Mouse (Mus musculus) CD4-positive, CD25-positive, alpha-beta regulatory T cell, adult 4 months (primary cell): ENCODE results near the gene Lrrc41. TPM values are rescaled to one million over a fixed set of nuclear protein-coding genes. Genes with fewer than 3 reads are reported as not detected.

Experiments used
- ATAC-seq: one replicate; pipeline ENCODE4 v1.8.0; 2017
- polyA plus RNA-seq, 2 experiments: library from polyadenylated mRNA; unstranded; fragments of 100-300 nt; shearing (Covaris generic); gene quantifications; one replicate each; pipeline ENCODE4 v1.2.1; 2017

The Lrrc41 gene
- polyA plus RNA-seq, 2 experiments from 2014 or later = 15.7 to 21.8 TPM

DNA sequence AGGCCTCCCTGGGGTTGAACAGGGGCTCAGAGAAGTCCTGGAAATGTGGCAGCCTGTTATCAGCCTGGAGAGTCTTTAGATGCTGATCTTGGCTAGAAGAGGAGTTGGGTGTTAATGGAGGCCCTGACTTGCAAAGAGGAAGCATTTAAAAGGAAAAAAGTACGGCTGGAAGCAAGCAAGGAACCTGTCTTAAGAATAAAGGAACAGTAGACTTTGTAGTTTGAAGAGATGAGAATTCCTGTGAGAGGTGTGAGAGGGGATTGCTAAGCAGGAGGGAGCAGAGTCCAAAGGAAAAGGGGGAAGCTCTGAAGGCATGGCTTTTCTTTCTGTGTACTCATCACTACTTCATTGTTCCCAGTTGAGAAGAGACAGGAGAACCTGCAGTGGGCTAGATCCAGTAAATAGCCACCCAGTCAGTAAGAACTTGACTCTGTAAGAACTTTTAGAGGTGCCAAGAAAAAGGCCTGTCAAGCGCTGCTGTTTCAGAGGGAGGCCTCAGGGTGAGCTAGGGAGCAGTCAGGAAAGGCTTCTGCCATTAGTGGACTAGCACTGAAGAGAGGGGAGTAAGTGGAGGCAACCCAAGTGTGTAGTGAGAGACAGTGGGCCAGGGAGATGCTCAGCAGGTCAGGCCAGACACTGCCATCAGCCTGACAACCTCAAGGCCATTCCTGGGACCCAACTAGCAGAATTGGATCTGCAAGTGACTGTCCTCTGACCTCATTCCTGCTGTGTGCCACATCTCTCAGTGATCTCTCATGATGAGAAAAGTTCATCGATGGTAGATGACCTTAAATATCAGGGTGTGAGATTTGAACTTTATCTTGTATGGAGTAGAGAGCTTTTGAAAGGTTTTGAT lies 2.4 kb downstream of the Lrrc41 start:
- no peak for ATAC-seq

DNA sequence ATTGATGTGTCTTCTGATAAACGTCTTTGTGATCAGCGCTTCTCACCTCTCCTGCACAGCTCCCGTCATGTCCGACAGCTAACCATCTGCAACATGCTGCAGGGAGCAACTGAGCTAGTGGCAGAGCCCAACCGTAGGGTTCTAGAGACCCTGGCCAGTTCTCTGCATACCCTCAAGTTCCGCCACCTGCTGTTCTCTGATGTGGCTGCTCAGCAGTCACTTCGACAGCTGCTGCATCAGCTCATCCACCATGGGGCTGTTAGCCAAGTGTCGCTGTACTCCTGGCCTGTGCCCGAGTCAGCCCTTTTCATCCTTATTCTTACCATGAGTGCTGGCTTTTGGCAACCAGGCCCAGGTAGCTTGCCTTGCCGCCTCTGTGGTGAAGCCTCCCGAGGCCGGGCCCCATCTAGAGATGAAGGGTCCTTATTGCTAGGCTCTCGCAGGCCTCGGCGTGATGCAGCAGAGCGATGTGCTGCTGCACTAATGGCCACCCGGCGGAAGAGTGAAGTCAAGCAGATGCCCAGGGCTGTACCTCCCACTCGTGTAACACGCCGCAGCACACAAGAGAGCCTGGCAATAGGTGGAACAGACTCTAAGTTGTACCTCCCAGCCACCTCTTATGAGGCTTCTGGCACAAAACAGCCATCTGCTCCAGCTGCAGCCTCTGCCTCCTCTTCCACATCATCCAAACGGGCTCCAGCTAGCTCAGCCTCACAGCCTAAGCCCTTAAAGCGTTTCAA lies 13.6 kb downstream of the Lrrc41 start:
- ATAC-seq = no peak

DNA sequence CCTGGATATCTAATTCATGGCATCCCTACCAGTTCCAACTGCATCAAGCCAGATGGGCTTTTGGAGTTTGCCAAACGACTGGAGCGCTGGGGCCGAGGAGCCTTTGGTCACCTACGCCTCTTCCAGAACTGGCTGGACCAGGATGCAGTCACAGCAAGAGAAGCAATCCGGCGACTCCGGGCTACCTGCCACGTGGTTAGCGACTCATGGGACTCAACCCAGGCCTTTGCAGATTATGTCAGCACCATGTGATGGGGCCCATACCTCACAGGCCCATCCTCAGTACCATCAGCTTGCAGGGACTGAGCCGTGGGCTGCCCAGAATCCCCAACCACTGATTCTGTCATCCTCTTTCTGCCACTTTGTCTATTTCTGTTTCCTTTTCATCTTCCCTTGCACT lies 21.2 kb downstream of the Lrrc41 start:
- no peak for ATAC-seq

DNA sequence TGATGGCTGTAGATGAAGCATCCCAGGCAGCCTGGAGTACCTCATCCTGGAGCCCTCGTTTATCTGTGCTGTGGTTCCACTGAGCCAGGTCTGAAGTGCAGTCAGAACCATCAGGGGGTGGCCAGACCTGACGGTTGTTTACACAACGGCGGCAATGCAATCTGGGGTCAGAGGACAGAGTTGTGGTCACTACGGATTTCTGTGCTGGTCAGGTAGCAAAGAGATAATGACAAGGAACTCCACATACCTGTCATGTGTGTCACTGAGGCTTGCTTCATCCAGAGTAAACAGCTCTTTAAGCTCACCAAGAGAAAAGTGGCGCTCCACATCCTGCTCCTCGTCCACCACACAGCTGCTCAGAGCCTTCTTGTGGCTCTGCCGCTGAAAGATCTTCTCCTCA lies 22.1 kb downstream of the Lrrc41 start:
- no peak for ATAC-seq

DNA sequence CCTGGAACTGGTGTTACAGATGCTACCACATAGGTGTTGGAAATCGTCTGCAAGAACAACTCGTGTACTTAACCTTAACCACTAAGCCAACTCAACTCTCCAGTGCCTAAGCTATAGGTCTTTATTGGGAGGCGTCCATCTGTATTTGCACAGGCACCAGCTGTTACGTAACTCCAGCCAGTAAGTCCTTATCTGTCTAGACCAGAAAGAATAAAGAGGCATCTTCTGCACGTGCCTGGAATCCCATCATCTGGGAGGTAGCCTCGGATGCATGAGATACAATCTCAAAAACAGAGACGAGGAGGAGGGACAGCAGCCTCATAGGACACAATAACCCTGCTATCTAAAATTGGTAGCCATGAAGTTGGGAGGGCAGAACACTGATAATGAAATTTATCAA lies 25.9 kb downstream of the Lrrc41 start:
- ATAC-seq = no peak

DNA sequence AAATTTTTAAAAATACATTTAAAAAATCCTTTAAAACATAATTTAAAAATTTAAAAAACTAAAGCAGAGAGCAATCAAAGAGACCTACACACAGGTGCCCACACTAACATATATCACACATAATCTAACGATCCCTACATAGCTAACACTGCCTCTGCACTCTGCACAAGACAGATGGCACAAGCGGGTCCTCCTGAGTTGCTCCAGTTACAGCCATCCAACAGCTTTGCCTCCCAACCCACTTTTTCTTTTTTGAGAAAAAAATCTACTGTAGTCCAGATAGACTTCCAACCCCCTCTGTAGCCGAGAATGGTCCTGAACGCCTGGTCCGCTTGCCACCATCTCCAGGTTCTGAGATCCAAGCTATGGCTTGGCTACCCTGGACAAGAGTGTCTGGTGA lies 30.2 kb downstream of the Lrrc41 start:
- ATAC-seq = no peak

DNA sequence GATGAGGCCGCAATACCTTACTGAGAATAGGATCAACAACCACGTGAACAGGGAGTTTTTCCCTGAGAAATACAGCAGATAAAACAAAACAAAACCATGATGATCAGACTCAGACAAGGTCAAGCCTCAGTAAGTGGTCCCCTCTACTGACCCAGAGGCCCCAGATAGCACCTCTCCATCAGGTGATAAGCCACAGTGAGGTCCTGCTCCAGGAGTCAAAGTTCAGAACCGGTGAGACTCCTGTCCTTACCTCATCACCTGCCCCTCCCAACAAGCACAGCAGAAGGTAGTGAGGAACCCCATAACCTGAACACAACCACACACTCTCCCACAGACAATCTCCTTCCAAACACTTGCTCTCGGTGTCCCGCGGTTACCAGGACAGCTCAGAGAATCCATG lies 35.6 kb downstream of the Lrrc41 start:
- ATAC-seq = no peak

DNA sequence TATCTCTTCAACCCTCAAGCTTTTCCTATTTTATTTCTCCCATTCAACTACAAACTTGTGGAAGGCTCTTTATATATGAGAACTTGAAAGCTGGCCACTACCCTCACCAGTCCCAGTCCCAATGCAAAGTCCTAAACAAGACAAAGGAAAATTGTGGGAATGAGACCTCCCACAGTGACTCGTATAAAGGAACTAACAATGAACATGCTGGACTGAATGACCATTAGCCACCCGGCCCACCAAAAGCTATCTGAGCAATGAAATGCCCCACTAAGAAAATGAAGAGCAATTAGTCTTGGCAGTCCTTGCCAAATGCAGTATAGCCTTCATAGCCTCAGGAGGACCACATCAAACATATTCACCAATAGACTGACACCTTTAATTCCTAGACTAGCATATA lies 36.4 kb downstream of the Lrrc41 start:
- ATAC-seq = no peak

DNA sequence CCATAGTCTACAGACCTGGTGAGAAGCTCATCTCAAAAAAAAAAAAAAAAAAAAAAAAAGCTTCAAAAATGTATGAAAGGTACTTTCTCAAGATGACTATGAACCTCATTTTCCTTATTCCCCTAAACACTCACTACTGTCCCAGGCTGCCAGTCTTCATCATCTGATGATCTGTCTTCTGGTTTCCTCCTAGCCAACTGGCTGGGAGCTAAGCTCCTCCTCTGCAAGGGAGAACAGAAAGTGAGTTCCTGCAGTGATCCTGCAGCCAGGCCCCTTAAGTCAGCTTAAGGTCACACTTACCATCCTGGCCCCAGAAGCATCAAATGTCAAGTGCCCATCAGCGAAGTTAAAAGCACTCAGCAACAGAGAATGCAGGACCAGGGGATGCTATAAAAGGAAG lies 47.7 kb downstream of the Lrrc41 start:
- no peak for ATAC-seq

DNA sequence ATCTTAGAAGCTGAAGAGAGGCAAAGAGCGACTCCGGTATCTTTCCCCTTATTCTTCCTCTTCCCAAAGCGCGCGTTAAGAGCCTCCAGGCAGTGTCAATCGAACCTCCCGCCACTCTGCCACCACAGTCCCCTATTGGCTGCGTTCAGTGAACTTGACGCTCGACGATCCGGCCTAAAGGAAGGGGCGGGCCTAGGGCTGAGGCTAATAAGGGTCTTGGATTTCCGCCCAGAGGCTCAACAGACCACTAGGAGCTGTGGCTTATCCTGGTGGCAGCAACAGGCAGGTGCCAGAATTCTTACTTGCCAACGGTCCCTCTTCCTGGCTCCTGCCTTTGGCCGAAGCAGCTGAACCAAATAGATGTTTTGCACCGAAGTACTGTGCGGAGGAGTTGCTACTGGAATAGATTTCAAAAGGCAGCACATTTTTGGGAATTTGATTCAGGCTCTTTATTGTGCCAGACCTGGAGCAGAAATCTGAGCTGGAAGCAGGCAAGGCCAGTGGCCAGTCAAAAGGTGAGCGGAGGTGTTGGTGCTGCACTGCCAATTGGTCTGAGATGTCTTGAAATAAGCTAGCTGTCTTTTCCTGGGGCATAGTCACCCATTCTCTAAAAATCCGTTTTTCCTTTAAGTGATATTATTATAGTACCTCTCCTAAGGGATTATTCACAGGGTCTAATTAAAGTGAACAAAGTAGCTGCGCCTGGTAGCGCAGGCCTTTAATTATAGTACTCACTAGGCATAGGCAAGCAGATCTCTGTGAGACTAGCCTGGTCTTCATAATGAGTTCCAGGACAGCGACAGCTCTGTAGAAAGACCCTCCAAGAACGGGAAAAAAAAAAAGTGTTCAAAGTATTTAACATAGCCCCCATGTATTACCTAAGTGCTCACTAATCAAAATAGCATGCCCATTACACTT lies 48.8 kb downstream of the Lrrc41 start, which contains the start of the genes Rad54l and Pomgnt1:
Rad54l (minus strand) TSS at position 89 of the 918 bp plus-strand sequence.
Pomgnt1 (plus strand) TSS at position 239 of the 918 bp plus-strand sequence.
- ATAC-seq = peak; percentile 98

DNA sequence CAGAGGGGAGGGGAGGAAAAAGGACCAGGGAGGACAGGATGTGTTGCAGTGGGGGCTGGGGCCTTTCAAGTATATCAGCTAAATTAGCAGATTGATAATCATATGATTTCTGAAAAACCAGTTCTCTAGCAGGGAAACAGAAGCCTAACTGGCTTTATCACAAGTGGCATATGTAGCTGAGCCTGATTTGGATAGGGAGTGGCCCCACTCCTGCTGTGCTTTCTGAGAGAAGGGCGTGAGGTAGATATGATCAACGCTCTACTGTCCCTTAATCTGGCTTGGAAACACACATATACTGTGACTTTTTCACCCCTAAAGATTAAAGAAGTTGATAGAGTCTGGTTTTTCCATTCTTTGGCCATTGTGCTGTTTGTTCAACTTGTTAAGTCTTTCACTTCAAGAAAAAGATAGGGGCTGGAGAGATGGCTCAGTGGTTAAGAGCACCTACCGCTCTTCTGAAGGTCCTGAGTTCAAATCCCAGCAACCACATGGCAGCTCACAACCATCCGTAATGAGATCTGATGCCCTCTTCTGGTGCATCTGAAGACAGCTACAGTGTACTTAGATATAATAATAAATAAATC lies 50.8 kb downstream of the Lrrc41 start:
- ATAC-seq = no peak

DNA sequence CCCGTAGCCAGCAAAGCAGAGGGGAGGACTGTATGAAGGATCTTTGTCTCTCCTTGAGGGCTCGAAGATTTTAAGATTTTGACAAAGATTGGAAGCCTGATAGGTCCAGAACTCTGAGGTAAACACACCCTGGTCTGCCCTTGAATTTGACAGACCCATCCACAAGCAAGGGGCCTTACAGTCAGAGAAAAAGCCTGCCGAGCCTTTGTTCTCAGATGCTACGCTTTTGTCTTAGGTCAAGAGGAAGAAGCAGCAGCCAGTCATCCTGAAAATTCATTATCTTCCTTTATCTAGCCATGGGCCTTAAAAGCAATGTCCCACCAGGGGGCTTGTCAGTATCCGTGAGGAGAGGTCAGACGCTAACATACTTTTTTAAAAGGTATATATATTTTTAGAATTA lies 52.9 kb downstream of the Lrrc41 start:
- ATAC-seq = no peak

DNA sequence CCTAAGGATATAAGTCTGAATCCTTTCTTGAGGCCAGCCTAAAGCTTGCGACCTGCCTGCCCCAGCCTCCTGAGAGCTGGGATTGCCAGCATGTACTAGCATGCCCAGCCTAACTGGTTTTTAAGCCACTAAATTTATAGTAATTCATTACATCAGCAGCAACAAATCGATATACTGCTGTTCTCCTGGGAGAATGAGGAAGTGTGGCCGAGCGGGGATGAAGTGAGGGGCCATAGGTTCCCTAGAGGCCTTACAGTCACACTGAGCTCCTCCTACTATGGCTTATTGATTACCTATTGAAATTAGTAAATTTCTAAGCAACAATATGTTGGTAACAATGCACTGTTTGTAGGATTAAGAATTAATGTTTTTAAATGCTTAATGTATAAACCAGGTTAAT lies 58.1 kb downstream of the Lrrc41 start:
- ATAC-seq = no peak

DNA sequence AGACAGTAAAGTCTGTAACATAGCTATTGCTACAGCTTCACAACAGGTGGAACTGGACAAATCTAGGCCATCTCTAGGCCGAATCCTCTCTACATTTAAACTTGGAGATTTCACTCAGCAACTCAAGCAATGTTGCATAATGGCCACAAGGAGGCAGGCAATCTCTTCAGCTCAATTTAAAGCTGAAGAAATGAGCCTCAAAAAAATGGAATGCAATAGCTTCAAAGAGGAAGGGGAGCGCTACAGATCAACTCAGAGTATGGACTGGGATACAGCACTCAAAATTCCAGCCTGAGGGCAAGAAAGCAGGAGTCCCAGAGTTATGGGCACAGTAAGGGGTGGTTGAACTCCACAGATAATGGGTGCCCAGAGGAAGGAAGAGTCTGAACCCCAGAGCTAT lies 59.9 kb downstream of the Lrrc41 start:
- ATAC-seq = peak; percentile 80

DNA sequence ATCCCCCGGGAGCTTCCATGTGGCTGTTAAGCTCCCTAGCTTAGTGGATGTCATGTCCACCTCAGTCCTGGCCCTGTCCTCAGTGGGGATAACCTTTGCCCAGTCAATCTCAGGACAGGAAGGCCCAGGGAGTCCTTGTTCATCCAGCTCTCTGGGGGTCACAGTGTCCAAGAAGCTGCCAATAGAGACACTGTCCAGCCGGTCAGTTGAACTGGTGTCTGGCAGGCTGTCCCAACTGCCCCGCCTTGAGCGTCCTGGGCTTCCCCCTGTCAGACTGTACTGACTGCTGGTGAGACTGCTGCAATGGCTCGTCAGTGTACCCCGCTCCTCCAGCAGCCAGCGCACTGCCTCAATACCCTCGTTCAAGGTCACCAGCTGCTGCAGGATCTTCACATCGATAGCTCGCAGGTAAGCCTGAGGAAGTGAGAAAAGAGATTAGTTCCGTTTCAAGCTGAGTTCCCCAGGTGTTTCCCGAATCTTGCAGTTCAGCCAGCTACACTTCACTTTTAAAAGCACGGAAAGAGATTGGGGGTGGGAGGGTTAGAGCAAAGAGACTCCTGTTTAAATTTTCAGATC lies 62.4 kb downstream of the Lrrc41 start:
- no peak for ATAC-seq

DNA sequence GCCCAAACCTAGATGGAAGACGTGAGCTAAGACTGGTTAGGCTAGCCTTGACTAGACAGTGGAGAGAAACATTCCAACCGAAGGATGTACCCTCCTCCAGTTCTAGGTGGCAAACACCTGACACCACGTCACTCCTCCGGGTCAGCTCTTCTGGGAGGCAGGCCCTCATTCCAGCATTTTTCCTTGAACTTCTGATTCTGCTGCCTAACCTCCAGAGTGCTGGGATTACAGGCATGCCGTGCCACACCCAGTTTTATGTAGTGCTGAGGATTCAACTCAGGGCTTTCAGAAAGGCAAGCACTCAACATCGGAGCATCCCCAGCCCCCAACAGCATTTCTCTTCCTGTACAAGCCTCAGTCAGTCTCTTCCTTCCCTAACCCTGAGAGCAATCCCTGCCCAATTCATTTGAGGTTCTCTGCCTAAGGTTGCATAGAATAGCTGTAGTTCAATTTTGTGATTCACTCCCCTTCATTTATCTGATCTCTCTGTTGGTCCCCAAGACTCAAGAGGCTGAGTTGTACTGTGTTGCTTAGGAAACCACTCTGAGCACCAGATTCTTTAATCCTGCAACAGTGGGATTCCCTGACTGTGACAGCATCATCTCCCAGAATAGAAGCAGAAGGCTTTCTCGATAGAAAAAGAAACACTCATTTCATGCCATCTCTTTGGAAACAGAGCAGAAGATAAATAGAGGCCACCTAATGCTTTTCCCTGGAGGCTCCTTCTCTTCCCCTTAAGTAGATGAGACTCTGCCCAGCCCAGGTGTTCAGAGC lies 65.9 kb downstream of the Lrrc41 start:
- no peak for ATAC-seq

DNA sequence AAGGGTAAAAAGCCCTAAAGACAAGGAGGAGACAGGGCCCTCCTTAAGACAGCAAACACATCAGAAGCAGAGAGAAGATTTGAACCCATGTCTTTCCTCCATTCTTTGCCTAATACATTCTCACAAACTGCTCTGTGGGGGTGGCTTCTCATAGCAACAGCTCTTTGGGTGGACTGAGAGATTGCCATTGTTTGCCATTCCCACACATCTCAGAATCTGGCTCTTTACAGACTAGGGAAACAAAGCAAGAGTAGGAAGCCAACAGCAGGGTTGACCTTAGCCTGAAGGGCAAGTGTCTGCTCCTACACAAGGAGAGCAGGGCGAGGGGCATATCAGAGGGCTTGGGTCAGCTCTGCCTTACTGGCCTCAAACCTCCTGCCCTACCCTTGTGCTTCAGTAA lies 66.7 kb downstream of the Lrrc41 start:
- no peak for ATAC-seq

DNA sequence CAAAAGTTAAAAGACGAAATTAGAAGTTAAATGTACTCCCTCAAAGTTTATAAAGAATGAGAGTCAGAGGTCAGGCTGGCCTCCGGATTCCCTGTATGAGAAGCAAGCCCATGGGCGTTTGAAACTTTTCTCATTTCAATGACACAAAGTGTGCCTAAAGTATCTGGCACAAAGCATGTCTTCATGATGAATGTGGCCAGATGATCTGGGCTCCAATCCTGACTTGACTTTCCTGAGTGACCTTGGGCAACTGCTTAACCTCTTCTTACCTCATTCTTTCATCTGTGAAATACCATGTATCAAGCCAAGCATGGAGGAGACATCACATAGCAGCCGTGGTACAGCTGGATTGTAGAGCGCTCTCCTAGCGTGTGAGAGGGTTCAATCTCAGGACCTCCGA lies 67.2 kb downstream of the Lrrc41 start:
- no peak for ATAC-seq

DNA sequence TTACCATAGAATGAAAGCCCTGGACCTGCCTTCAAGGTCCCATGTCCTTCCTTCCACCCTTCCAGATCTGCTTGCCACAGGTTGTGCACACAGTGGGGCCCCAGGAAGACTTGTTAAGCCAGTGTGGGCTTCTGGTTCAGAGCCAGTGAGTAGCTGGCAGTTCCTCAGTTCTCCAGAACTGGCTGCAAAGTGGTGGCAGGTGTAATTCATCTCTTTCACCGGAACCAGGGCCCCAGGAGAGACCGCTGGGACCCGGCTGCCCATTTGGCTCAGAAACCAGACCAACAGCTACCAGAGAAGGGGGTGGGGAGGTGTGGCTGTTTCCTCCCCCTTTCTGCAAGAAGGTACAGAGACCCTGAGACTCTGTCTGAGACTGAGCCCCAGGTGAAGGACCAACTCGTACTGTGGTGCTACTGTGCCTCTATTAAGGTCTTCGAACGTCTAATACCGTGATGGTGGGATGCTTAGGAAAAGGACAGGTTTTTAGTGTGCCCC lies 68.3 kb downstream of the Lrrc41 start:
- ATAC-seq = peak; percentile 38

DNA sequence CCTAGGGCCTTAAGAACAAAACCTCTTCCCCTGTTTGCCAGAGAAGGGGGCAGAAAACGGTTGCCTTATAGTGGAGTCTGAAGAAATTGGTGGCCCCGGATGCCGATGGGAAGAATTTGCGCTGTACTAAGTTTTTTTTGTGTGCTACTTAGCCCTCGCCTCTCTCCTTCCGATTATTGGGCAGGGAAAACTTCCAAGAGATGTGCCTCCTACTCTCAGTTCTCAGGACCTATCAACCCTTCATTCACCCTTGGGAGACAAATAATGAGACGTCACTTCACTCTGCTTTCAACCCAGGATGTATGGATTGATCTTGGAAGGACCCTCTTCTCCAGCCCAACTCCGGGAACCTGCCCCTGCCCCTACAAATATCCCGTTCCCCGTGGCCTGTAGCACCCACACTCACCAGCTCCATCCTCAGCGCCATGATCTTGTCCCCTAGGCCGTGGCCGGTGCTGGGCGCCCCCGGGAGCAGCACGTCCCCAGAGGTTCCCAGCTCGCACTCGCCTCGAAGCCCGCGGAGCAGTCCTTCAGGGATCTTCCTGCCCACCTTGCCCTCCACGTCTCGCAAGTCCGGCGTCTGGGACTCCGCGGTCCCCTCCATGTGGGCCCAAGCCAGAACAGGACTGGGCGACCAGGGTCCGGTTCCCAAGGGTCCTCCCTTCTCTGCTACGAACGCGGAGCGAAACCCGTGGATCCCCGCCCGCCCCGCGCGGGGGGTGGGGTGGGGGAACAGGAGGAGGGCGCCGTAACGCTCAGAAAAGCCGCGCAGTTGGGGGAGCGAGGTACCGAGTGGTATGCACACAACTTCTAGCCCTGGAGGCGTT lies 69.0 kb downstream of the Lrrc41 start:
- peak; percentile 57 for ATAC-seq
